ENCODE assay signal across 20 mouse cellular contexts in the genomic region with DNA sequence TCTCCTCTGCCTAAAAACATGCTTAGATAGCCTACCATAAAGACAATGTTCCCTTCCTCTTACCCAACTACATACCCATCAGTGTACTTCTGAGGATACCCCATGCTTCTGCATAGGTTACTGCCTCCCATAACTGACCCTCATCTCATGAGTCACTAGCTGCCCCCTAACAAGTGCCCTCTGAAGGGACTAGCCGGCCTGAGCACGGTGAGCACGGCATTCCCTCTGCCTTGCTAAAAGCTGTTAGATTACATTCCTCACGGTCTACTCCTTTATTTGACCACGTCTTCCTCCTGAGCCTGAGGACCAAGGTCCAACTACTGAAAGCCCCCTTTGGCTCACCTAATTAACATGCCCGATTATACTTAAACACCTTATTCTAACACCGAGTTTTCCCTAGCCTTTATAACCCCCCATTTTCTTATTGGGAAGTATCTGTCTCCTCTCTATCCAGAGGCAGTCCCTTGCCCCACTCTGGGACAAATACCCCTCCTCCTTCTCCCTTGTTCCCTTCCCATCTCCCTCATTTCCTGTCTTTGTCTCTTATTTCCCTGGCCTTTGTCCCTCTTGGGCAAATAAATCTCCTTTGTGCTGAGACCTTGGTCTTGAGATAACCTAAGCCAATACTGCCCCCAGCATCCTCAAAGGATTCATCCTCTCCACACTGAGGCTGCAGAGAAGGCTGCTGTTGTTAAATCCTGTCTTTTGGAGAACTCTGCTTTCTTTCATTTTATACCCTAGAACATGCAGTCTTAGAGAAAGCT.
DNase-seq lines count a peak whose midpoint lies in the region; ATAC-seq and TF ChIP-seq lines count a peak whose summit lies in the region.
"Had no signal": no experiment of that assay in that cellular context is flagged by ENCODE, and none has a peak within 500 bp of the region (broad histone marks: within the 10 kb centered on the region; RNA-seq: fewer than 3 reads in every experiment).

No protein-coding gene starts in this region.

- H3K4me2 ChIP-seq in lung, embryonic 14.5 days: no peak overlapping the region
- peak overlapping the region; percentile 11; the same call in 1 of the 2 replicates for H3K4me2 ChIP-seq in intestine, embryonic 15.5 days (replicated peaks)
- H3K4me2 ChIP-seq in stomach, embryonic 16.5 days (ENCODE audit: low read depth, low read length): no peak overlapping the region
- H3K4me2 ChIP-seq: embryonic facial prominence, embryonic 13.5 days; forebrain, embryonic 12.5 days; hindbrain, embryonic 15.5 days had no signal

- 62% methylated on average over 7 of the region's 7 CpGs for WGBS in heart, embryonic 10.5 days
- WGBS in lung, embryonic 14.5 days: 62% methylated on average over 7 of the region's 7 CpGs
- WGBS in intestine, embryonic 15.5 days: 45% methylated on average over 7 of the region's 7 CpGs
- 59% methylated on average over 7 of the region's 7 CpGs for WGBS in stomach, embryonic 16.5 days

- 0 out of 2 replicates have a peak, but pooled peaks cover 8% of the 10 kb centered on the region for H3K36me3 ChIP-seq in heart, embryonic 10.5 days
- H3K36me3 ChIP-seq in lung, embryonic 14.5 days (ENCODE audit: insufficient read depth): no peaks in the 10 kb centered on the region
- H3K36me3 ChIP-seq in intestine, embryonic 15.5 days: no peaks in the 10 kb centered on the region
- no peaks in the 10 kb centered on the region for H3K36me3 ChIP-seq in stomach, embryonic 16.5 days (ENCODE audit: control insufficient read depth, insufficient read depth, low read length)
- H3K36me3 ChIP-seq: hindbrain, embryonic 15.5 days had no signal

- H3K4me3 ChIP-seq in heart, embryonic 10.5 days: no peak overlapping the region
- H3K4me3 ChIP-seq in lung, embryonic 14.5 days (ENCODE audit: low read depth, low read length): no peak overlapping the region
- no peak overlapping the region for H3K4me3 ChIP-seq in intestine, embryonic 15.5 days (replicated peaks)
- H3K4me3 ChIP-seq in stomach, embryonic 16.5 days (replicated peaks; ENCODE audit: low read length): no peak overlapping the region
- H3K4me3 ChIP-seq: embryonic facial prominence, embryonic 13.5 days; forebrain, embryonic 12.5 days; heart, adult 2 months; hindbrain, embryonic 15.5 days had no signal

- DNase-seq in heart, embryonic 10.5 days (ENCODE audit: low spot score): no peak
- DNase-seq in heart, adult 8-10 months (ENCODE audit: low spot score): no peak
- peak; percentile 36 for DNase-seq in lung, embryonic 14.5 days
- DNase-seq in lung, postnatal 36 days: no peak
- DNase-seq in right cerebral cortex, postnatal 4 days: no peak
- DNase-seq: adrenal gland, postnatal 14 days; B cell, adult 2 months; cerebellum, adult 11-12 months; cerebellum, adult 9-10 months; cerebellum, postnatal 25 days; gastrocnemius, postnatal 14 days; heart, adult 2 months; heart, postnatal 36 days had no signal

- no peak for TF ChIP-seq CTCF in lung, embryonic 14.5 days (IDR thresholded peaks at IDR 0.05; ENCODE audit: low read depth)

- no peak; the same call in 1 of the 2 replicates for ATAC-seq in lung, embryonic 14.5 days (ENCODE audit: insufficient read depth)
- ATAC-seq in intestine, embryonic 15.5 days: peak; percentile 85
- peak; percentile 79 for ATAC-seq in stomach, embryonic 16.5 days (ENCODE audit: insufficient read depth, low FRiP score)
- no peak for ATAC-seq in CD4-positive, CD25-positive, alpha-beta regulatory T cell, adult 4 months
- ATAC-seq: forebrain, embryonic 16.5 days had no signal

- H3K27ac ChIP-seq in heart, embryonic 10.5 days: peak overlapping the region; percentile 47; the same call in 1 of the 2 replicates
- H3K27ac ChIP-seq in lung, embryonic 14.5 days (ENCODE audit: low read depth): peak overlapping the region; percentile 42; the same call in 1 of the 2 replicates
- H3K27ac ChIP-seq in intestine, embryonic 15.5 days: 0 out of 2 replicates have a peak overlapping the region, but pooled peaks have one; percentile 36
- peak overlapping the region; percentile 15; the same call in 1 of the 2 replicates for H3K27ac ChIP-seq in stomach, embryonic 16.5 days (ENCODE audit: low read length)
- H3K27ac ChIP-seq: embryonic facial prominence, embryonic 13.5 days; forebrain, embryonic 12.5 days; heart, adult 2 months; hindbrain, embryonic 15.5 days had no signal

- H3K9ac ChIP-seq in lung, embryonic 14.5 days: no peak overlapping the region
- H3K9ac ChIP-seq in intestine, embryonic 15.5 days: no peak overlapping the region
- no peak overlapping the region for H3K9ac ChIP-seq in stomach, embryonic 16.5 days (ENCODE audit: low read length)
- H3K9ac ChIP-seq: embryonic facial prominence, embryonic 13.5 days; forebrain, embryonic 12.5 days; hindbrain, embryonic 15.5 days had no signal

- H3K9me3 ChIP-seq in heart, embryonic 10.5 days: no peaks in the 10 kb centered on the region
- no peaks in the 10 kb centered on the region for H3K9me3 ChIP-seq in lung, embryonic 14.5 days (ENCODE audit: low read depth, low read length)
- H3K9me3 ChIP-seq in intestine, embryonic 15.5 days: no peaks in the 10 kb centered on the region
- H3K9me3 ChIP-seq in stomach, embryonic 16.5 days (replicated peaks; ENCODE audit: control insufficient read depth, low read length): no peaks in the 10 kb centered on the region
- H3K9me3 ChIP-seq: embryonic facial prominence, embryonic 13.5 days; forebrain, embryonic 12.5 days; hindbrain, embryonic 15.5 days had no signal

- H3K4me1 ChIP-seq in heart, embryonic 10.5 days: peaks cover 22% of the 10 kb centered on the region
- H3K4me1 ChIP-seq in lung, embryonic 14.5 days (ENCODE audit: insufficient read depth): peaks cover 4% of the 10 kb centered on the region; the same call in 1 of the 2 replicates
- 0 out of 2 replicates have a peak, but pooled peaks cover 3% of the 10 kb centered on the region for H3K4me1 ChIP-seq in intestine, embryonic 15.5 days (replicated peaks)
- H3K4me1 ChIP-seq in stomach, embryonic 16.5 days (ENCODE audit: control insufficient read depth, insufficient read depth, low read length): no peaks in the 10 kb centered on the region
- H3K4me1 ChIP-seq: forebrain, embryonic 12.5 days; hindbrain, embryonic 15.5 days had no signal

- no peaks in the 10 kb centered on the region for H3K27me3 ChIP-seq in heart, embryonic 10.5 days (ENCODE audit: insufficient read depth, poor library complexity, severe bottlenecking)
- H3K27me3 ChIP-seq in lung, embryonic 14.5 days (ENCODE audit: insufficient read depth, low read length): no peaks in the 10 kb centered on the region
- no peaks in the 10 kb centered on the region for H3K27me3 ChIP-seq in intestine, embryonic 15.5 days (replicated peaks)
- H3K27me3 ChIP-seq in stomach, embryonic 16.5 days (ENCODE audit: control insufficient read depth, insufficient read depth, low read length): no peaks in the 10 kb centered on the region
- H3K27me3 ChIP-seq: embryonic facial prominence, embryonic 13.5 days; forebrain, embryonic 12.5 days; hindbrain, embryonic 15.5 days had no signal

Comparison
In these comparisons a context has a peak if more than half of its experiments do, and no peak if none do; other contexts are left out.
1. ATAC-seq: peak in intestine, embryonic 15.5 days (single experiment) and stomach, embryonic 16.5 days (single experiment); none in lung, embryonic 14.5 days (single experiment) and CD4-positive, CD25-positive, alpha-beta regulatory T cell, adult 4 months (single experiment).
2. Peak in every context shown above with its lines, with median percentiles within 50 percentile points of each other: H3K27ac ChIP-seq.